Mouse (Mus musculus): ENCODE results near the gene Erap1. TPM values are rescaled to one million over a fixed set of nuclear protein-coding genes. Genes with fewer than 3 reads are reported as not detected.
"Not testable (repeated sequence)": the region's sequence is repeated elsewhere in the genome, so short reads cannot be mapped to it uniquely, and the experiment has no call there.

Erap1 gene
- polyA plus RNA-seq (2014; fragmentation: Nextera tagmentation; extraction: Ambion mirVana): 36.2 and 41.2 TPM in 2 replicates

DNA sequence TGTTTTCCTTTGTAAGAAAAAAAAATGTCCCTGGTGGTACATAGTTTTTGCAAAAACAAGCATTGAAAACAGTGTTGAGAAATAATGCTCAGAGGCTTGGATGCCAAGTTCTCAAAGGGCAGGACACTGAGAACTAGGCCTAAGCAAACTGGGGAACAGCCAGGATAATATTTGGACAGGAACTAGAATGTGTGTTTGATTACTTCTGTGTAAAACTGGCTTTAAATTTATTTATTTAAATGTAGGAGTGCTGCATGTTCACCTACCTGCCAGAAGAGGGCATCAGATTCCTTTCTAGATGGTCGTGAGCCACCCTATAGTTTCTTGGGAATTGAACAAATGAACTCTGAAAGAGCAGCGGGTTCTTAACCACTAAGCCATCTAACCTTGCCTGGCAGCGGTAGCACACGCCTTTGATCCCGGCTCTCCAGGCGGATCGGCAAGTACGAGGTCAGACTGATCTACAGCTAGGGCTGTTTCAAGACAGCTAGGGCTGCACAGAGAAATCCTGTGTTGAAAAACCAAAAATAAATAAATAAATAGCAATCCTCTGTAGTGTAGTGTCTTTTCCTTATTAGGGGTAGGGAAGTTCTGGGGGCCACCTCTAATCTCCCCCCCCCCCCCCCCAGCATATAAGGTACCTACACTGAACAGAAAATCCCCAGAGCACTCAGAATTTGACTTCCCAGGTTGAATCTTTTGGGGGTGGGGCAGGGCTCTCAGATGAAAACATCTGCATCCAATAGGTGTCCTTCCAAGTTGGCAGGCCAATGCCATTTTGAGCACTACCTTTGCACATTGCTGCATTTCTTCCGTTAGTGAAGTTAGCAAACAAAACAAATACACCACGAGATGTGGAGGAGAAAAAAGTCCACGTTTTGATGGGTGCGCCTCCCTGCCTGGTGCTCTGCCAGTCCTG, at the start of gene Erap1:
Gene Erap1 (plus strand): TSS at position 776 of the 919 bp plus-strand sequence.
- DNase-seq (ENCODE audit: low spot score) (peak; percentile 74), ATAC-seq (replicated peaks; ENCODE audit: low FRiP score, low TSS enrichment, low read depth) (peak; percentile 55)
- Histone ChIP-seq H3K27ac (ENCODE audit: low read depth) (peak within 1 kb of the TSS; percentile 95), H3K4me3 (ENCODE audit: low read depth, low read length) (peak within 1 kb of the TSS; percentile 87), H3K36me3 (ENCODE audit: control insufficient read depth, insufficient read depth, low read length) (no peaks in the 10 kb centered on the region), H3K4me2 (ENCODE audit: low read length) (peak within 1 kb of the TSS; percentile 87), H3K27me3 (replicated peaks; ENCODE audit: control insufficient read depth, insufficient read depth, low read length) (no peaks in the 10 kb centered on the region), H3K9ac (ENCODE audit: low read length) (peak within 1 kb of the TSS; percentile 95), H3K9me3 (ENCODE audit: control insufficient read depth, low read length) (no peaks in the 10 kb centered on the region), H3K4me1 (replicated peaks; ENCODE audit: control insufficient read depth, insufficient read depth, low read length) (0 out of 2 replicates have a peak, but pooled peaks cover 2% of the 10 kb centered on the region)
- under 1% methylated on average over 12 of the region's 12 CpGs for WGBS

DNA sequence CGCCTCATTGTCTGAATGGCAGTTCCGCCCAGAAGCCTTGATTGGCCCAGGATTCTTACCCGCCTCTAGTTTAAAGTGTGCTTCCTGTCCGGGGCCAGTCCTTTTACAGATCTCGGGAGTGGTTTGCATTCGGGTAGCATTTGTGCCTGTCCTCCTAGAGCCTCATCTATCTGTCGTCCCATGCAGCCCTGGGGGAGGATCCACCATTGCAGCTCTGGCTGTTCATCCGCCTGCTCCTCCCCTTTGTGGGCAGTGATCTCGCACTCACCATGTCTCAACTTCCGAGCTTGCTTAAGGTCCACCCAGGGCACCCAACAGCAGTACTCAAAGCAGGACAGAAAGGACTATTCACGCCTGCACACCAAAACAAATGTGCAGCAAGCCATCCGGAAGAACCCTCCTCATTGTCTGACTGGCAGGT, 48.0 kb upstream of the Erap1 start:
- not testable (repeated sequence) for H3K4me3 ChIP-seq (ENCODE audit: low read depth, low read length); ATAC-seq (replicated peaks; ENCODE audit: low FRiP score, low TSS enrichment, low read depth); H3K4me2 ChIP-seq (ENCODE audit: low read length); H3K36me3 ChIP-seq (ENCODE audit: control insufficient read depth, insufficient read depth, low read length); H3K9me3 ChIP-seq (ENCODE audit: control insufficient read depth, low read length); H3K4me1 ChIP-seq (replicated peaks; ENCODE audit: control insufficient read depth, insufficient read depth, low read length); H3K27ac ChIP-seq (ENCODE audit: low read depth); H3K9ac ChIP-seq (ENCODE audit: low read length); DNase-seq (ENCODE audit: low spot score); H3K27me3 ChIP-seq (replicated peaks; ENCODE audit: control insufficient read depth, insufficient read depth, low read length)
- WGBS: 44% methylated on average over 12 of the region's 12 CpGs

DNA sequence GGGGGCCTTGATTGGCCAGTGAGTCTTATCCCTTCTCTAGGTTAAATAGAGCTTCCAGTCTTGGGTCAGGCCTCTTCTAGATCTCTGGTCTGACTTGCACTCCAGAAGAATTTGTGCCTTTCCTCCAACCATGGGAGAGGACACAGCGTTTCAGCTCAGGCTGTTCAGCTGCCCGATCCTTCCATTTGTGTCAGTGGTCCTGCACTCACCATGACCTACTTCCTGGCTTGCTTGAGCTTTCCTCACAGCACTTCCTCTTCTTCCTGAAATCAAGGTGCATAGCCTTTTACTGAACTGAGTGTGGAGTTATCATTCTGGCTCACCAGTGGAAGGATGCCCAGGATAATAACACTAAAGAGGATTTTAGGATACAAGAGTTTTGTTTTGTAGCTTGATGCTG, 47.5 kb upstream of the Erap1 start:
- ATAC-seq (replicated peaks; ENCODE audit: low FRiP score, low TSS enrichment, low read depth); H3K9ac ChIP-seq (ENCODE audit: low read length); H3K4me2 ChIP-seq (ENCODE audit: low read length); H3K27me3 ChIP-seq (replicated peaks; ENCODE audit: control insufficient read depth, insufficient read depth, low read length); H3K4me3 ChIP-seq (ENCODE audit: low read depth, low read length); H3K27ac ChIP-seq (ENCODE audit: low read depth); H3K9me3 ChIP-seq (ENCODE audit: control insufficient read depth, low read length); H3K36me3 ChIP-seq (ENCODE audit: control insufficient read depth, insufficient read depth, low read length); DNase-seq (ENCODE audit: low spot score); H3K4me1 ChIP-seq (replicated peaks; ENCODE audit: control insufficient read depth, insufficient read depth, low read length): not testable (repeated sequence)
- WGBS: 81% methylated on average over 2 of the region's 2 CpGs

DNA sequence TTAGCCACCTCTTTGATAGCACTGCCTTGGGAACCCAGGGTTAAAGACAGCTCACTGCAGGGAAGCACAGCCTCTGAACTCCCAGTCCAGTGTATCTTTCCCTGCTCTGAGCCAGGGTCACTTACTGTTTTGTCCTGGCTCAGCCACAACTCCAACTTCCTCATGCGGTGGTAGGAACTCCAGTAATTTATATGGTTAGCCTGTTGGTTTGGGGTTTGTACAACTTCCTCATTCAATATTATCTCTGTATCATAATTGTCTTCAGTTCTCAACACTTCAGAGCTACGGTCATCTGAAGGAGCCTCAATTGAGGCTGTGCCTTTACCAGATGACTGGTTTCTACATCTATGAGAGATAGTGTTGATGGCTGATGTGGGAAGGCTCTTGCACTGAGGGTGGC, 42.3 kb upstream of the Erap1 start:
- H3K4me1 ChIP-seq (replicated peaks; ENCODE audit: control insufficient read depth, insufficient read depth, low read length); H3K36me3 ChIP-seq (ENCODE audit: control insufficient read depth, insufficient read depth, low read length); H3K9me3 ChIP-seq (ENCODE audit: control insufficient read depth, low read length); H3K4me3 ChIP-seq (ENCODE audit: low read depth, low read length); H3K27ac ChIP-seq (ENCODE audit: low read depth); ATAC-seq (replicated peaks; ENCODE audit: low FRiP score, low TSS enrichment, low read depth); H3K9ac ChIP-seq (ENCODE audit: low read length); H3K27me3 ChIP-seq (replicated peaks; ENCODE audit: control insufficient read depth, insufficient read depth, low read length); DNase-seq (ENCODE audit: low spot score); H3K4me2 ChIP-seq (ENCODE audit: low read length): not testable (repeated sequence)
- 87% methylated on average over 2 of the region's 2 CpGs for WGBS

DNA sequence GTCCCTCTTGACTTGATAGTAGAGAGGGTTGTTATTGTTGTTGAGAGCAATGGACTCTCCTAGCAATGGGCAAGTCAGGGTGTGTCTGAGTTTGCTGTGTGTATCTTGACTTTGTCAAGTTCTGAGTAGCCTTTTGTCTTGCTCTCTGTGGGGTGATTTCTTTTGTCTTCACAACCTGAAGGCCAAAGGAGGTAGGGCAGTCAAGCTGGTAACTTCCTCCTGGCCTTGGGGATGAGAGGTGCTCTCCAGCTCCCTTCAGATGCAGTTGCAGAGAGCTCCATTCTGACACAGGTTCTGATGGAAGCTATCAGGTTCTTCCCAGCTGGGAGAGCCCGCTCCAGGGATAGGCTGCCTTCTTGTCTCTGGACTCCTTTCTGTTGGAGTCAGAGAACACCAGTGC, 37.6 kb upstream of the Erap1 start:
- not testable (repeated sequence) for H3K36me3 ChIP-seq (ENCODE audit: control insufficient read depth, insufficient read depth, low read length); H3K9ac ChIP-seq (ENCODE audit: low read length); H3K4me3 ChIP-seq (ENCODE audit: low read depth, low read length); H3K9me3 ChIP-seq (ENCODE audit: control insufficient read depth, low read length); ATAC-seq (replicated peaks; ENCODE audit: low FRiP score, low TSS enrichment, low read depth); H3K27me3 ChIP-seq (replicated peaks; ENCODE audit: control insufficient read depth, insufficient read depth, low read length); H3K4me2 ChIP-seq (ENCODE audit: low read length); DNase-seq (ENCODE audit: low spot score); H3K27ac ChIP-seq (ENCODE audit: low read depth); H3K4me1 ChIP-seq (replicated peaks; ENCODE audit: control insufficient read depth, insufficient read depth, low read length)
- WGBS: no CpG with 5 or more reads among the region's 1 CpGs

DNA sequence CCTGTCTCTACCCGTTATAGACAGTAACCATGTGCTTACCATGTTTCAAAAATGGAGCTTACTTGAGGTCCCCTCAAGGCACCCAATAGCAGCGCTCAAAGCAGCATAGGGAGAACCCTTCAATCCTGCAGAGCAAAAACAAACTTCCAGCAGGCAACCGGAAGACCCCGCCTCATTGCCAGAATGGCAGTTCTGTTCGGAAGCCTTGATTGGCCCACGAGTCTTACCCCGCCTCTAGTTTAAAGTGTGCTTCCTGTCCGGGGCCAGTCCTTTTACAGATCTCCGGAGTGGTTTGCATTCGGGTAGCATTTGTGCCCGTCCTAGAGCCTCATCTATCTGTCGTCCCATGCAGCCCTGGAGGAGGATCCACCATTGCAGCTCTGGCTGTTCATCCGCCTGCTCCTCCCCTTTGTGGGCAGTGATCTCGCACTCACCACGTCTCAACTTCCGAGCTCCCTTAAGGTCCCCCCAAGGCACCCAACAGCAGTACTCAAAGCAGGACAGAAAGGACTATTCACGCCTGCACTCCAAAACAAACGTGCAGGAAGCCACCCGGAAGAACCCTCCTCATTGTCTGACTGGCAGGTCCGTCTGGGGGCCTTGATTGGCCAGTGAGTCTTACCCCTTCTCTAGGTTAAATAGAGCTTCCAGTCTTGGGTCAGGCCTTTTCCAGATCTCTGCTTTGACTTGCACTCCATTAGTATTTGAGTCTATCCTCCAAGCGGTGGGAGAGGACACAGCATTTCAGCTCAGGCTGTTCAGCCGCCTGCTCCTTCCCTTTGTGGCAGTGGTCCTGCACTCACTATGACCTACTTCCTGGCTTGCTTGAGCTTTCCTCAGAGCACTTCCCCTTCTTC, 22.0 kb upstream of the Erap1 start:
- not testable (repeated sequence) for H3K27me3 ChIP-seq (replicated peaks; ENCODE audit: control insufficient read depth, insufficient read depth, low read length); H3K36me3 ChIP-seq (ENCODE audit: control insufficient read depth, insufficient read depth, low read length); H3K4me1 ChIP-seq (replicated peaks; ENCODE audit: control insufficient read depth, insufficient read depth, low read length); H3K9me3 ChIP-seq (ENCODE audit: control insufficient read depth, low read length)
- H3K9ac ChIP-seq (ENCODE audit: low read length): peak overlapping the region; percentile 43
- H3K4me2 ChIP-seq (ENCODE audit: low read length): peak overlapping the region; percentile 54
- peak overlapping the region; percentile 88 for H3K27ac ChIP-seq (ENCODE audit: low read depth)
- H3K4me3 ChIP-seq (ENCODE audit: low read depth, low read length): peak overlapping the region; percentile 42
- peak; percentile 85 for DNase-seq (ENCODE audit: low spot score)
- ATAC-seq (replicated peaks; ENCODE audit: low FRiP score, low TSS enrichment, low read depth): peak; percentile 97
- WGBS: 13% methylated on average over 22 of the region's 22 CpGs

DNA sequence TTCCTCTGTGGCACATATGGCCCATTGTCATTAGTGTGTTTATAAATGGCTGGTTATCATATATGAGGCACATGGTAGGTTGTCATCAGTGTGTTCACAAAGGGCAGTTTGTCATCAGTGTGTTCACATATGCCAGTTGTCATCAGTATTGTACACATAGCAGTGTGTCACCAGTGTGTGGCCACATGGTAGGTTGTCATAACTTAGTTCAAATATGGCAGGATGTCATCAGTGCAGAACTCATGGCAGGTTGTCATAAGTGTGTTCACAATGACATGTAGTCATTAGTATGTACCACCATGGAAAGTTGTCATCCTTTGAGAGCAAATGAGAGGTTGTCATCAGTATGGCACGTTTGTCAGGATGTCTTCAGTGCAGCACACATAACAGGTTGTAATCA, 7.0 kb upstream of the Erap1 start:
- H3K27me3 ChIP-seq (replicated peaks; ENCODE audit: control insufficient read depth, insufficient read depth, low read length): no peaks in the 10 kb centered on the region
- H3K4me2 ChIP-seq (ENCODE audit: low read length): no peak overlapping the region
- no peak overlapping the region for H3K4me3 ChIP-seq (ENCODE audit: low read depth, low read length)
- H3K4me1 ChIP-seq (replicated peaks; ENCODE audit: control insufficient read depth, insufficient read depth, low read length): no peaks in the 10 kb centered on the region
- no peak for DNase-seq (ENCODE audit: low spot score)
- no peak overlapping the region for H3K9ac ChIP-seq (ENCODE audit: low read length)
- H3K9me3 ChIP-seq (ENCODE audit: control insufficient read depth, low read length): no peaks in the 10 kb centered on the region
- no peaks in the 10 kb centered on the region for H3K36me3 ChIP-seq (ENCODE audit: control insufficient read depth, insufficient read depth, low read length)
- ATAC-seq (replicated peaks; ENCODE audit: low FRiP score, low TSS enrichment, low read depth): 0 out of 2 replicates have a peak, but pooled peaks have one; percentile 15
- no peak overlapping the region for H3K27ac ChIP-seq (ENCODE audit: low read depth)
- WGBS: 54% methylated on average over 1 of the region's 1 CpGs

DNA sequence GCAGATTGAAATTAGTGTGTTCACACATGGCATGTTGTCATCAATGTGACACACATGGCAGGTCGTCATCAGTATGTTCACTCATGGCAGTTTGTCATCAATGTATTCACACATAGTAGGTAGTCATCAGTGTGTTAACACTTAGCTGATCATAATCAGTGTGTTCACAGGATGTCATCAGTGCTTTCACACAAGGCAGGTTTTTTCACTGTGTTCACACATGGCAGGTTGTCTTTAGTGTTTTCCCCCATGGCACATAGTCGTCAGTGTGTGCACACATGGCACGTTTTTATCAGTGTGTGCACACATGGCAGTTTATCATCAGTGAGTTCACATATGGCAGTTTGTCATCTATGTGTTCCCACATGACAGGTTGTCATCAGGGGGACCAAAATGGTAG, 6.5 kb upstream of the Erap1 start:
- Histone ChIP-seq H3K9me3 (ENCODE audit: control insufficient read depth, low read length) (no peaks in the 10 kb centered on the region), H3K36me3 (ENCODE audit: control insufficient read depth, insufficient read depth, low read length) (no peaks in the 10 kb centered on the region), H3K4me1 (replicated peaks; ENCODE audit: control insufficient read depth, insufficient read depth, low read length) (no peaks in the 10 kb centered on the region), H3K4me2 (ENCODE audit: low read length) (no peak overlapping the region), H3K27ac (ENCODE audit: low read depth) (no peak overlapping the region), H3K27me3 (replicated peaks; ENCODE audit: control insufficient read depth, insufficient read depth, low read length) (no peaks in the 10 kb centered on the region), H3K9ac (ENCODE audit: low read length) (no peak overlapping the region), H3K4me3 (ENCODE audit: low read depth, low read length) (no peak overlapping the region)
- DNase-seq (ENCODE audit: low spot score) (no peak), ATAC-seq (replicated peaks; ENCODE audit: low FRiP score, low TSS enrichment, low read depth) (no peak)
- WGBS: 84% methylated on average over 3 of the region's 3 CpGs

All from intestine, embryonic 14.5 days (tissue).